Mouse (Mus musculus): ENCODE measurements around the gene Shisa8.

- TF ChIP-seq POLR2A (IDR thresholded peaks at IDR 0.05; ENCODE audit: low read depth, low read length) (no peak), CTCF (IDR thresholded peaks at IDR 0.05; ENCODE audit: borderline replicate concordance, insufficient read depth, low read length) (no peak)
Measured at GRCm38 (mm10) chr15:82160731-82161640, 51.6 kb downstream of the Shisa8 start.
